Mouse (Mus musculus): ENCODE data around the gene Nat10. TPM values are rescaled to one million over a fixed set of nuclear protein-coding genes. Genes with fewer than 3 reads are reported as not detected.

Nat10 gene
- polyA plus RNA-seq, 1 experiment = 22.8 TPM

GRCm38 (mm10) chr2:103713831-103714230, 47.2 kb downstream of the Nat10 start:
- WGBS = 92% methylated on average over 7 of the region's 7 CpGs
- no peaks in the 10 kb centered on the region for H3K4me1 ChIP-seq (ENCODE audit: control insufficient read depth, insufficient read depth, low read length)
- no peak overlapping the region for H3K27ac ChIP-seq (ENCODE audit: control insufficient read depth, insufficient read depth, low read depth, low read length, poor library complexity)
- no peak overlapping the region for H3K4me3 ChIP-seq (replicated peaks; ENCODE audit: control insufficient read depth, low read depth, low read length)
- TF ChIP-seq CTCF (IDR thresholded peaks at IDR 0.05; ENCODE audit: control insufficient read depth, insufficient read depth, low read length) = no peak

- TF ChIP-seq CTCF (IDR thresholded peaks at IDR 0.05; ENCODE audit: control insufficient read depth, insufficient read depth, low read length) (no peak), POLR2A (IDR thresholded peaks at IDR 0.05; ENCODE audit: borderline replicate concordance, control insufficient read depth, low read depth, low read length) (no peak)
- Histone ChIP-seq H3K4me1 (ENCODE audit: control insufficient read depth, insufficient read depth, low read length) (no peaks in the 10 kb centered on the region; the same call in 1 of the 2 replicates), H3K4me3 (replicated peaks; ENCODE audit: control insufficient read depth, low read depth, low read length) (no peak overlapping the region), H3K27ac (ENCODE audit: control insufficient read depth, insufficient read depth, low read depth, low read length, poor library complexity) (no peak overlapping the region)
- 85% methylated on average over 7 of the region's 7 CpGs for WGBS
These were observed 50.2 kb downstream of the Nat10 start for GRCm38 (mm10) chr2:103710849-103711248.

GRCm38 (mm10) chr2:103707056-103707776, 53.9 kb downstream of the Nat10 start:
- no peak for TF ChIP-seq CTCF (IDR thresholded peaks at IDR 0.05; ENCODE audit: control insufficient read depth, insufficient read depth, low read length)
- no peak for TF ChIP-seq POLR2A (IDR thresholded peaks at IDR 0.05; ENCODE audit: borderline replicate concordance, control insufficient read depth, low read depth, low read length)
- H3K4me1 ChIP-seq (ENCODE audit: control insufficient read depth, insufficient read depth, low read length) = no peaks in the 10 kb centered on the region; the same call in 1 of the 2 replicates
- 66% methylated on average over 6 of the region's 6 CpGs for WGBS
- H3K4me3 ChIP-seq (replicated peaks; ENCODE audit: control insufficient read depth, low read depth, low read length) = no peak overlapping the region
- no peak overlapping the region for H3K27ac ChIP-seq (ENCODE audit: control insufficient read depth, insufficient read depth, low read depth, low read length, poor library complexity)

- TF ChIP-seq POLR2A (IDR thresholded peaks at IDR 0.05; ENCODE audit: borderline replicate concordance, control insufficient read depth, low read depth, low read length) (no peak), CTCF (IDR thresholded peaks at IDR 0.05; ENCODE audit: control insufficient read depth, insufficient read depth, low read length) (no peak)
- H3K27ac ChIP-seq (ENCODE audit: control insufficient read depth, insufficient read depth, low read depth, low read length, poor library complexity) = no peak overlapping the region
- no peak overlapping the region for H3K4me3 ChIP-seq (replicated peaks; ENCODE audit: control insufficient read depth, low read depth, low read length)
- 40% methylated on average over 11 of the region's 11 CpGs for WGBS
- no peaks in the 10 kb centered on the region; the same call in 1 of the 2 replicates for H3K4me1 ChIP-seq (ENCODE audit: control insufficient read depth, insufficient read depth, low read length)
These were observed 54.8 kb downstream of the Nat10 start for GRCm38 (mm10) chr2:103706226-103706625.

- TF ChIP-seq CTCF (IDR thresholded peaks at IDR 0.05; ENCODE audit: control insufficient read depth, insufficient read depth, low read length) (no peak), POLR2A (IDR thresholded peaks at IDR 0.05; ENCODE audit: borderline replicate concordance, control insufficient read depth, low read depth, low read length) (no peak)
- Histone ChIP-seq H3K27ac (ENCODE audit: control insufficient read depth, insufficient read depth, low read depth, low read length, poor library complexity) (no peak overlapping the region), H3K4me1 (ENCODE audit: control insufficient read depth, insufficient read depth, low read length) (no peaks in the 10 kb centered on the region; the same call in 1 of the 2 replicates), H3K4me3 (replicated peaks; ENCODE audit: control insufficient read depth, low read depth, low read length) (no peak overlapping the region)
- WGBS = 75% methylated on average over 4 of the region's 4 CpGs
These were observed 55.2 kb downstream of the Nat10 start for GRCm38 (mm10) chr2:103705826-103706225.

GRCm38 (mm10) chr2:103703865-103704264, 57.2 kb downstream of the Nat10 start:
- H3K27ac ChIP-seq (ENCODE audit: control insufficient read depth, insufficient read depth, low read depth, low read length, poor library complexity) = no peak overlapping the region
- 70% methylated on average over 4 of the region's 4 CpGs for WGBS

GRCm38 (mm10) chr2:103703336-103703735, 57.7 kb downstream of the Nat10 start:
- H3K4me3 ChIP-seq (replicated peaks; ENCODE audit: control insufficient read depth, low read depth, low read length) = no peak overlapping the region
- WGBS = 46% methylated on average over 10 of the region's 10 CpGs
- no peaks in the 10 kb centered on the region; the same call in 1 of the 2 replicates for H3K4me1 ChIP-seq (ENCODE audit: control insufficient read depth, insufficient read depth, low read length)
- H3K27ac ChIP-seq (ENCODE audit: control insufficient read depth, insufficient read depth, low read depth, low read length, poor library complexity) = no peak overlapping the region
- TF ChIP-seq POLR2A (IDR thresholded peaks at IDR 0.05; ENCODE audit: borderline replicate concordance, control insufficient read depth, low read depth, low read length) (no peak), CTCF (IDR thresholded peaks at IDR 0.05; ENCODE audit: control insufficient read depth, insufficient read depth, low read length) (no peak)

More at GRCm38 (mm10) chr2:103703865-103704264, 57.2 kb downstream of the Nat10 start:
- Histone ChIP-seq H3K4me3 (replicated peaks; ENCODE audit: control insufficient read depth, low read depth, low read length) (no peak overlapping the region), H3K4me1 (ENCODE audit: control insufficient read depth, insufficient read depth, low read length) (no peaks in the 10 kb centered on the region; the same call in 1 of the 2 replicates)
- no peak for TF ChIP-seq POLR2A (IDR thresholded peaks at IDR 0.05; ENCODE audit: borderline replicate concordance, control insufficient read depth, low read depth, low read length)
- no peak for TF ChIP-seq CTCF (IDR thresholded peaks at IDR 0.05; ENCODE audit: control insufficient read depth, insufficient read depth, low read length)

GRCm38 (mm10) chr2:103700514-103700913, 60.6 kb downstream of the Nat10 start:
- Histone ChIP-seq H3K4me3 (replicated peaks; ENCODE audit: control insufficient read depth, low read depth, low read length) (no peak overlapping the region), H3K27ac (ENCODE audit: control insufficient read depth, insufficient read depth, low read depth, low read length, poor library complexity) (no peak overlapping the region), H3K4me1 (ENCODE audit: control insufficient read depth, insufficient read depth, low read length) (no peaks in the 10 kb centered on the region)
- TF ChIP-seq CTCF (IDR thresholded peaks at IDR 0.05; ENCODE audit: control insufficient read depth, insufficient read depth, low read length) (peak; percentile 16; the same call in 1 of the 2 replicates), POLR2A (IDR thresholded peaks at IDR 0.05; ENCODE audit: borderline replicate concordance, control insufficient read depth, low read depth, low read length) (no peak)
- 85% methylated on average over 12 of the region's 12 CpGs for WGBS

Data from bone marrow, adult 2 months (tissue).